Mouse (Mus musculus) kidney, adult 18-20 months (tissue): ENCODE measurements around the gene Tbc1d2.
"Not testable (repeated sequence)": the region's sequence is repeated elsewhere in the genome, so short reads cannot be mapped to it uniquely, and the experiment has no call there.

Experiments used
- DNase-seq: peaks from one replicate; pipeline ENCODE4 v3.0.0; 2021

Tbc1d2 gene

GRCm38 (mm10) chr4:46641283-46641682 is 8.7 kb downstream of the Tbc1d2 start:
- DNase-seq: no peak

DNA sequence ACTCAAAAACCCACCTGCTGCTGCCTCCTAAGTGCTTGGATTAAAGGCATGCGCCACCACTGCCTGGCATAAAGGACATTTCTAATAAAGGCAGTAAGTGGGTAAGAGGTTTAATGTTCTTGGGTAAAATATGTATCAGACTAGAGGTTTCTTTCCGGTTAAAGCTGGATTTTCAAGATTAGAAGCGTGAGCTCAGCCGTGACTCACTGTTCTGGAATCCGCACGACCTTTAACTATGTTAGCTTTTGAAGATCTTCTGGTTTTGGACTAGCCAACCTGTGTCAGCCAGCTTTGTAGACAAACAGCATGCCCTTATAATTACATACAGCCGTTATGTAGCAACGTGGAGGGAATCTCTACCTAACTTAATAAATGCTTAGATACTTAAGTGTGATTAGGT is 10.1 kb downstream of the Tbc1d2 start:
- no peak for DNase-seq

DNA sequence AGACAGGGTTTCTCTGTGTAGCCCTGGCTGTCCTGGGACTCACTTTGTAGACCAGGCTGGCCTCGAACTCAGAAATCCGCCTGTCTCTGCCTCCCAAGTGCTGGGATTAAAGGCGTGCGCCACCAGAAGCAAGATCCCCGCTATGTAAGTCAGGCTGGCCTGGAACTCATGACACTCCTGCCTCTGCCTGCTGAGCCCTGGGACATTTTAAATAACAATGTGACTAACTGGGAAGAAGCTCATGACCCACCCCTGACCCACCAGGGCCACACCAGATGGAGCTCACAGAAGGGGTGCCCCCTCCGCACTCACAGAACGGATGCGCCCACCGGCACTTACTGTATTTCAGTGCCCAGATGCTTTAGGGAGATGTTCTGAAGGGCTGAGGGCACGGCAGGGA is 12.8 kb downstream of the Tbc1d2 start:
- not testable (repeated sequence) for DNase-seq

DNA sequence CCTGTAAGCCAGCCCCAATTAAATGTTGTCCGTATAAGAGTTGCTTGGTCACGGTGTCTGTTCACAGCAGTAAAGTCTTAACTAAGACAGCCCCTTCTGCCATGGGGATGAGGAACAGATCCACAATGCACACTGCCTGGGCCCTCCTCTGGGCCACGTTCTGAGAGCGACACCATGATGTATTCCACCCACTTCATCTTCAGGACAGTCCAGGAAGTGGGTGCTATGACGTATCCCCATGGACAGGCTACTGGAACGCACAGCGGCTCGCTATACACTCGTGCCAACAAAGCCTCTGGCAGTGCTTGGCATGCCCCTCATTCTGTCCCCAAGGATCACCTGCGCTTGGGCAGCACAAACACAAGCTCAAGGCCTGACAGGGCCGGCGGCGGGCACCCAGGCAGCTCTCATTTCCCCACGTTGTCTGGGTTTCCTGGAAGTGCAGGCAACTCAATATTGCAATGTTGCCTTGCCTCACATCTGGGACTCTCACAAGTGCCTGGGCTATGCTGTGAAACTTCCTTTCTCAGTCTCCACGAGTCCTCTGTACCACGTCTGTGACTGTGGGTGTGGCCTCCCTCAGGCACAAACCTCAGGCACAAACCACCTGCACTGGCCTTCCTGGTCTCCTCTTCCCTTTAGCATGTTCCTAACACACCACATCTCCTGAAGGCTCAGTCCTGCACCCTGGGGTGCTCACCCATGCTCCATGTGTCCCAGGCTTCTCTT is 14.1 kb downstream of the Tbc1d2 start:
- DNase-seq: no peak

GRCm38 (mm10) chr4:46634881-46635280 is 15.1 kb downstream of the Tbc1d2 start:
- no peak for DNase-seq

- not testable (repeated sequence) for DNase-seq
These were observed 16.4 kb downstream of the Tbc1d2 start for GRCm38 (mm10) chr4:46633565-46633964.

DNA sequence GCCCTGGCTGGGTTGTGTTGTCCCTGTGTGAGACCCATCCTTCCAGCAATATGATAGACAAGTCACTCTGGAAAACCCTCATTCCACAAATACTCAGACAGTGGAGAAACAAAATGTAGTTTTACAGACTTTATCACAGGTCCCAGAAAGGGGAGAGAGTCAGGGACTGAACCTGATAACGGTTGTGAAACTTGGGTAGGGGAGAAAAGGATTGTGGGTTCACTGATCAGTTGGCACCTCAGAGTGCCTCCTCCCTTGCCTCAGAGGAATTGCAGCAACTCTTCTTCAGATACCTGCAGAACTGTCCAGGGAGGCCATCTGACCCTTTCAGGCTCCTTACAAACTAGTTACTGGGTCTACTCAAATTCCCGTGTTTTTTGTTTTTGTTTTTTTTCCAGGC is 17.5 kb downstream of the Tbc1d2 start:
- DNase-seq: no peak

DNA sequence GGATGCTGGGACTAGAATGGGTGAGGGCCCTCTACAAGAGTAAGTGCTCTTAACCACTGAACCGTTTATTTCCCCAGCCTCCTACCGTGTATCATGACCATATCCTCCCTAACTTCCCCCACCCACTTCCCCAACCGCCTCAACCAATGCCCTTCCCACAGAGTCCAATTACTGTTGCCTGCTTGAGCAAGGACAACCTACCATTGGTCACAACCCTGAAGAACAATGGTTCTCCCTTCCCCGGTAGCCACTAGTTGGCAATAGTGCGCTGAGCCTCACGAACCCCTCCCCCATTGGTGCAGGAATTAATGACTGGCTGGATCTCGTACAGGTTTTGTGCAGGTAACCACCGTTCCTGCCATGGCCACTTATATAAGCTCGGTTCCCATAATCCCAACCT is 19.6 kb downstream of the Tbc1d2 start:
- no peak for DNase-seq

DNA sequence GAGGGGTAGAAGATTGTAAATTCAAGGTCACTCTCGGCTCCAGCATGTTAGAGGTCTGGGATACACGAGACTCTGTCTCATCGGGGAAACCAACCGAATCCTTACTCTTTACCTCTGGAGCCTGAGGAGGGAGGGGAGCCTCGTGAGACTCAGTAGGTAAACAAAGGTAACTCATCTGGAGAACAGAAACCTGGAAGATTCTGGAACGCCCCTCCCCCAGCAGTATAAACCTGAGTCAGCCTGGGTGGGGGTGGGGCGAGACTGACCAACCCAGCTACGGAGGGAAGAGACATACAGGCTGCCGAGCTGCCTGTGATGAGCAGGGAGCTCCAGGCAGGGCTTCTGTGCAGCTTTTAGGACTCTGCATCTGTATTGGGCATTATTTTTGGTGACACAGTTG is 21.1 kb downstream of the Tbc1d2 start:
- DNase-seq: no peak

GRCm38 (mm10) chr4:46628081-46628480 is 21.9 kb downstream of the Tbc1d2 start:
- DNase-seq: no peak

DNA sequence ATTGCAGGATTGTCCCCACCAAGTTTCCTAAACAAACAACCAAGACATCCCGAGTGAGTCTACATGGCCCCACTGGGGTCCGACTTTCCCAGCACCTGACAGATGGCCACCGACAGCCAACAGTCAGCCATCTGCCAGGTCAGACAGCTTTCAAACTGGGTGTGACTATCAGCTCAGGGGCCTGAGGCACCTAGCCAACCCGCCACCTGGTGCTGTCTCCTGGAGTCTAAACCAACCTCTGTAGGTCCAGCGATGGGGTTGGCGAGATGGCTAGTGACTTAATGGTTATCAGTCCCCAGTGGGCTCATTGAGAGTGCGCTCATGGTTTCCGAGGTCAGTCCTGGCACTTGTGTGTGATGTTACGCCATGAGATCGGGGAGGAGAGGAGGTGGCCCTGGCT is 24.9 kb downstream of the Tbc1d2 start:
- DNase-seq: no peak

- DNase-seq: no peak
These were observed 27.0 kb downstream of the Tbc1d2 start for GRCm38 (mm10) chr4:46623007-46623406.

DNA sequence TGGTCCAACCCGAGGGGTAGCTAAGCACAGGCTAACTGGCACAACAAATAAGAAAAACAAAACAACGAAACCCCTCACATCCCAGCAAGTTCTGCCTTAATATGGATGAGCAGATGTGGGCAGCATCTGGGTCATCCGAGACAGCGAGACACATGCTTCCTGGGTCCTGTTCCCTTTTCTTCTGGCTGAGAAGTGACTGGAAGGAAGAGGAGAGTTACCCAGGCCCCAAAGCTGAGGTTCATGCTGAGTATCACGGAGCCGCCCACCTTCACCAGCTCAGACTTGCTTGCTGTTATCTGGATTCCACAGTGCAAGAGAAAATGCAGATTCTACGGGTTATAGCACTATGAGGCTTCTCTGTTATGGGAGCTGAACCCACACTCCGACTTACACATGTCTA is 29.1 kb downstream of the Tbc1d2 start:
- no peak for DNase-seq

DNA sequence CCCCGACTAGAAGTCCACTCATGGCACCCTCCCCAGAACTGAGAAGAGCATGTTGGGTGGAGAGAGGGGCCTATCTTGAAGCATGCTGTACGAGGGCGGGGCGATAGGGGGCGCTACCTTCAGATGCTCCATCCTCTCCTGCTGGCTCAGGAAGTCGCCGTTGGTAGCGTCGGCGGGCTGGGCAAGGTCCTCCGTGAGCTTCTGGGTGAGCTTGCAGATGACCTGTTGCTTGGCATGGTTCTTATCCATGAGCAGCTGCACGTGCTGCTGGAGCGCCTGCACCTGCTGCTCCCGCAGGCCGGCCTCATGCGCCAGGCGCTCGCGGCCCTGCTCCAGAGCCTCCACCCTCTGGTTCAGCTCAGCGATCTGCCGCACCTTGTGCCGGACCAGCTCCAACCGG is 29.7 kb downstream of the Tbc1d2 start:
- no peak for DNase-seq

- DNase-seq: no peak
These were observed 31.7 kb downstream of the Tbc1d2 start for GRCm38 (mm10) chr4:46618196-46618817.

- DNase-seq: no peak
These were observed 32.6 kb downstream of the Tbc1d2 start for GRCm38 (mm10) chr4:46617408-46617807.

- DNase-seq: no peak
These were observed 35.4 kb downstream of the Tbc1d2 start for GRCm38 (mm10) chr4:46614641-46615040.

GRCm38 (mm10) chr4:46613618-46614017 is 36.4 kb downstream of the Tbc1d2 start:
- DNase-seq: no peak

- DNase-seq: peak; percentile 86
These were observed 38.8 kb downstream of the Tbc1d2 start for GRCm38 (mm10) chr4:46611181-46611580.

DNA sequence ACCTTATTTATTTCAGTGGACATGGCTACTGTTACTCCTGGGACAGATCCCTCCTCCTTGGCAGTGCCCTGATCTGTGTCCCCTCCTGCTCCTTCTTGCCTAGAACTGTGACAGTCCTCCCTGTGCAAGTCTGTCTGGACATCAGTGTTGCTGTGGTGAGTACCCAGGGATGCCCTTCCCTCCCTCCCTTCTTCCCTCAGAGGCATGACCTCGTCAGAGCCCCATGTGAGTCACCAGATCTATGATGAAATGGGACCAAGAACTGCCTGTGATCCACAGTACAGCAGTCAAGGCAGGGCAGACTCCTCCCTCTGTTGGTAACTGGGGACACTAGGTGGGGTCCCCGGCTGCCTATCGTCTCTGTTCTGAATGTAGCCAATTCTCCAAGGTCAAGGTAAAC is 42.4 kb downstream of the Tbc1d2 start:
- no peak for DNase-seq

DNA sequence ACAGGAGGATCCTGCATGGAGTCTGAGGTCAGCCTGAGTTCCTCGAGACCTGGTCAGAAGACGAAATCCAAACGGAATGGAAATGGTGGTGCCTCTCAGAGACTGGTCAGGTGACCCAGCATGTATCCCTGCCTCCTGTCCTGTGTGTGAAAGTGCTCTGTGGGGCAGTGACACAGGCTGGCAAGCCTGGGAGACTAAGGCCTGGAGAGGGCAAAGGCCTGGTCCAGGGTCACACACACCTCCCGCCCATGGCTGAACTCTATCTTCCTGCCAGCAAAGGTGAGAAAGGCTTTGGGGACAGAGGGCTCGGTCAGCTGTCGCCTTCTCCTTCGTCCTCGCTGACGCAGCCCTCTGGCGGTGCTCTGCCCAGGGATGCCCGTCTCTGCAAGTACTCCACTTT is 44.6 kb downstream of the Tbc1d2 start:
- no peak for DNase-seq

GRCm38 (mm10) chr4:46602704-46603103 is 47.3 kb downstream of the Tbc1d2 start:
- no peak for DNase-seq

DNA sequence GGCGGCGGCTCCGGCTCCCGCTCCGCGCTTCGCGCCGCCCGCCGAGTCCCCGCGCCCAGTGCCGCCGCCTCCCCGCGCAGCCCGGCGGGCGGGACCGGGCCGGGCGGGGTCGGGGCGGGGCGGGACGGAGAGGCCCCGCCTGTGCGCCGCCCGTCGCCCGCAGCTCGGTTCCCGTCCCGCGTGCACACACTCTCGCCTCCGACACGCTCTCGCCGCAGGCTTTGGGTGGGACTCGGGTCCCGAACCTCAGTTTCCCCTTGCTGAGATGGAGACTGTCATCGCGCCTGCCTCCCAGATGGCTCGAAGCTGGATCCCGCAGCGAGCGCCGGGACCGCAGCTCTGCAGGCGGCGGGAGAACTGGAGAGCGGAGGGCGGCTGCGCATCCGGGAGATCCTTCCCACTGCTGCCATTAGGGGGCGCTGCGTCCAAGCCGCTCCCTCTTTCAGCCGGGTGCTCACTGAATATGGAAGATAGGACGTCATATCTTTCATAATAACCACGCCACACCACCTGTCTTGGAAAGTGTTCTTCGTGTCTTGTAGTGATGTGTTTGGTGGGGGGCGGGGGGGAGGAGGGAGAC is 48.1 kb downstream of the Tbc1d2 start, which contains the start of gene Coro2a:
Gene Coro2a, minus strand, starts transcription at position 359 of the 580 bp plus-strand sequence.
- DNase-seq: peak; percentile 78

- no peak for DNase-seq
These were observed 48.7 kb downstream of the Tbc1d2 start for GRCm38 (mm10) chr4:46601258-46601843.
